Mouse (Mus musculus) hindbrain, embryonic 15.5 days (tissue): ENCODE measurements at regions not wholly inside any gene's neighbourhood (a gene's known extent, or its start where the extent isn't known, plus 50 kb on each side); places are given as distances from the start of the nearest gene placed in this dataset.

Source experiments
- ATAC-seq: fragments of 200-750 bp; cut with Nextera tagmentation; 2 replicates; pipeline ENCODE4 v1.8.0; 2017; ENCODE audit warnings: low read depth, moderate number of reproducible peaks, moderate TSS enrichment; ENCODE audit not compliant: low FRiP score
- H3K27ac ChIP-seq: fragments of 300-500 bp; sonication (generic); replicated peaks from 2 replicates; pipeline ENCODE4 v1.5.1; 2015; ENCODE audit warnings: mild to moderate bottlenecking, inconsistent platforms
- H3K27me3 ChIP-seq: fragments of 300-500 bp; sonication (generic); 2 replicates; pipeline ENCODE4 v1.6.1; 2015; ENCODE audit warnings: control low read depth, inconsistent platforms
- H3K36me3 ChIP-seq: fragments of 300-500 bp; sonication (generic); 2 replicates; pipeline ENCODE4 v1.6.1; 2015; ENCODE audit warnings: control low read depth, inconsistent platforms
- H3K4me1 ChIP-seq: fragments of 300-500 bp; sonication (generic); replicated peaks from 2 replicates; pipeline ENCODE4 v1.6.1; 2015; ENCODE audit warnings: control low read depth, inconsistent platforms
- H3K4me2 ChIP-seq: fragments of 300-500 bp; sonication (generic); 2 replicates; pipeline ENCODE4 v1.6.1; 2015; ENCODE audit warnings: moderate library complexity, mild to moderate bottlenecking, inconsistent platforms
- H3K4me3 ChIP-seq: fragments of 300-500 bp; sonication (generic); 2 replicates; pipeline ENCODE4 v1.5.1; 2015; ENCODE audit warnings: mild to moderate bottlenecking, inconsistent platforms
- H3K9ac ChIP-seq: fragments of 300-500 bp; sonication (generic); 2 replicates; pipeline ENCODE4 v1.6.1; 2015; ENCODE audit warnings: inconsistent platforms
- H3K9me3 ChIP-seq: fragments of 300-500 bp; sonication (generic); 2 replicates; pipeline ENCODE4 v1.6.1; 2016; ENCODE audit warnings: control low read depth, inconsistent platforms
- WGBS: fragments of 180-500 bp; shearing (Covaris S2); methylation state at CpG from one replicate; pipeline ENCODE4 v1.1.7; 2015; 5-methylcytosine and 5-hydroxymethylcytosine counted together

- Histone ChIP-seq H3K9me3 (no peaks in the 10 kb centered on the region), H3K4me3 (no peak overlapping the region), H3K27me3 (no peaks in the 10 kb centered on the region), H3K4me2 (no peak overlapping the region), H3K4me1 (no peaks in the 10 kb centered on the region), H3K9ac (no peak overlapping the region), H3K36me3 (no peaks in the 10 kb centered on the region), H3K27ac (no peak overlapping the region)
- WGBS, result 92% methylated on average over 5 of the region's 5 CpGs
- ATAC-seq, result no peak
Measured at GRCm38 (mm10) chr16:93031624-93032023, 205.7 kb upstream of the Runx1 start.

GRCm38 (mm10) chr16:93028640-93029039, 202.7 kb upstream of the Runx1 start:
- Histone ChIP-seq H3K27ac (no peak overlapping the region), H3K4me1 (no peaks in the 10 kb centered on the region), H3K27me3 (no peaks in the 10 kb centered on the region), H3K4me3 (no peak overlapping the region), H3K4me2 (no peak overlapping the region), H3K9ac (no peak overlapping the region), H3K36me3 (no peaks in the 10 kb centered on the region), H3K9me3 (no peaks in the 10 kb centered on the region)
- ATAC-seq, result no peak
- WGBS, result 86% methylated on average over 7 of the region's 7 CpGs

GRCm38 (mm10) chr16:93028016-93028415, 202.1 kb upstream of the Runx1 start:
- WGBS, result 89% methylated on average over 7 of the region's 7 CpGs
- ATAC-seq, result no peak

GRCm38 (mm10) chr16:93026094-93026648, 200.2 kb upstream of the Runx1 start:
- Histone ChIP-seq H3K4me3 (no peak overlapping the region), H3K9ac (no peak overlapping the region), H3K4me2 (no peak overlapping the region), H3K36me3 (no peaks in the 10 kb centered on the region), H3K27ac (no peak overlapping the region), H3K27me3 (no peaks in the 10 kb centered on the region), H3K9me3 (no peaks in the 10 kb centered on the region), H3K4me1 (no peaks in the 10 kb centered on the region)
- WGBS, result 60% methylated on average over 11 of the region's 11 CpGs
- no peak for ATAC-seq

More at GRCm38 (mm10) chr16:93028016-93028415, 202.1 kb upstream of the Runx1 start:
- H3K9me3 ChIP-seq, result no peaks in the 10 kb centered on the region
- no peak overlapping the region for H3K9ac ChIP-seq
- H3K27me3 ChIP-seq, result no peaks in the 10 kb centered on the region
- no peaks in the 10 kb centered on the region for H3K4me1 ChIP-seq
- H3K27ac ChIP-seq, result no peak overlapping the region
- H3K36me3 ChIP-seq, result no peaks in the 10 kb centered on the region
- H3K4me2 ChIP-seq, result no peak overlapping the region
- H3K4me3 ChIP-seq, result no peak overlapping the region

GRCm38 (mm10) chr16:93019800-93020555, 194.0 kb upstream of the Runx1 start:
- H3K4me1 ChIP-seq, result no peaks in the 10 kb centered on the region
- no peak overlapping the region for H3K4me3 ChIP-seq
- ATAC-seq, result no peak
- no peaks in the 10 kb centered on the region for H3K27me3 ChIP-seq
- H3K9me3 ChIP-seq, result no peaks in the 10 kb centered on the region
- no peak overlapping the region for H3K9ac ChIP-seq
- WGBS, result 65% methylated on average over 7 of the region's 7 CpGs
- H3K27ac ChIP-seq, result no peak overlapping the region
- no peaks in the 10 kb centered on the region for H3K36me3 ChIP-seq
- no peak overlapping the region for H3K4me2 ChIP-seq

- H3K27ac ChIP-seq, result no peak overlapping the region
- WGBS, result 62% methylated on average over 5 of the region's 5 CpGs
- H3K27me3 ChIP-seq, result no peaks in the 10 kb centered on the region
- no peak overlapping the region for H3K4me2 ChIP-seq
- ATAC-seq, result no peak
- no peak overlapping the region for H3K4me3 ChIP-seq
- H3K4me1 ChIP-seq, result no peaks in the 10 kb centered on the region
- no peaks in the 10 kb centered on the region for H3K36me3 ChIP-seq
- H3K9me3 ChIP-seq, result no peaks in the 10 kb centered on the region
- no peak overlapping the region for H3K9ac ChIP-seq
Measured at GRCm38 (mm10) chr16:93018766-93019165, 192.8 kb upstream of the Runx1 start.

GRCm38 (mm10) chr16:93017025-93017424, 191.1 kb upstream of the Runx1 start:
- no peaks in the 10 kb centered on the region for H3K4me1 ChIP-seq
- no peaks in the 10 kb centered on the region for H3K9me3 ChIP-seq
- no peak overlapping the region for H3K27ac ChIP-seq
- 91% methylated on average over 9 of the region's 9 CpGs for WGBS
- H3K9ac ChIP-seq, result no peak overlapping the region
- H3K4me2 ChIP-seq, result no peak overlapping the region
- no peaks in the 10 kb centered on the region for H3K36me3 ChIP-seq
- no peaks in the 10 kb centered on the region for H3K27me3 ChIP-seq
- H3K4me3 ChIP-seq, result no peak overlapping the region
- no peak for ATAC-seq

GRCm38 (mm10) chr16:93015636-93016035, 189.7 kb upstream of the Runx1 start:
- WGBS, result 63% methylated on average over 6 of the region's 6 CpGs

GRCm38 (mm10) chr16:93014991-93015390, 189.0 kb upstream of the Runx1 start:
- no peak for ATAC-seq
- Histone ChIP-seq H3K9ac (no peak overlapping the region), H3K4me1 (no peaks in the 10 kb centered on the region), H3K9me3 (no peaks in the 10 kb centered on the region), H3K36me3 (no peaks in the 10 kb centered on the region), H3K27me3 (no peaks in the 10 kb centered on the region), H3K27ac (no peak overlapping the region), H3K4me3 (no peak overlapping the region), H3K4me2 (no peak overlapping the region)
- 87% methylated on average over 9 of the region's 9 CpGs for WGBS

More at GRCm38 (mm10) chr16:93015636-93016035, 189.7 kb upstream of the Runx1 start:
- no peaks in the 10 kb centered on the region for H3K9me3 ChIP-seq
- no peak overlapping the region for H3K27ac ChIP-seq
- no peak for ATAC-seq
- no peaks in the 10 kb centered on the region for H3K4me1 ChIP-seq
- no peak overlapping the region for H3K9ac ChIP-seq
- no peak overlapping the region for H3K4me2 ChIP-seq
- H3K27me3 ChIP-seq, result no peaks in the 10 kb centered on the region
- H3K4me3 ChIP-seq, result no peak overlapping the region
- no peaks in the 10 kb centered on the region for H3K36me3 ChIP-seq

GRCm38 (mm10) chr16:93013881-93014280, 187.9 kb upstream of the Runx1 start:
- H3K4me3 ChIP-seq, result no peak overlapping the region
- H3K27me3 ChIP-seq, result no peaks in the 10 kb centered on the region
- H3K4me1 ChIP-seq, result no peaks in the 10 kb centered on the region
- WGBS, result 54% methylated on average over 8 of the region's 8 CpGs
- ATAC-seq, result no peak
- no peak overlapping the region for H3K27ac ChIP-seq
- no peak overlapping the region for H3K4me2 ChIP-seq
- no peak overlapping the region for H3K9ac ChIP-seq
- no peaks in the 10 kb centered on the region for H3K36me3 ChIP-seq
- no peaks in the 10 kb centered on the region for H3K9me3 ChIP-seq

GRCm38 (mm10) chr16:93013256-93013655, 187.3 kb upstream of the Runx1 start:
- 88% methylated on average over 7 of the region's 7 CpGs for WGBS
- Histone ChIP-seq H3K9ac (no peak overlapping the region), H3K4me2 (no peak overlapping the region), H3K27ac (no peak overlapping the region), H3K4me3 (no peak overlapping the region), H3K36me3 (no peaks in the 10 kb centered on the region), H3K4me1 (no peaks in the 10 kb centered on the region), H3K9me3 (no peaks in the 10 kb centered on the region), H3K27me3 (no peaks in the 10 kb centered on the region)
- ATAC-seq, result no peak

- Histone ChIP-seq H3K4me1 (peaks cover 4% of the 10 kb centered on the region), H3K4me2 (no peak overlapping the region), H3K4me3 (no peak overlapping the region), H3K27ac (no peak overlapping the region), H3K9me3 (no peaks in the 10 kb centered on the region), H3K36me3 (no peaks in the 10 kb centered on the region), H3K27me3 (peaks cover 5% of the 10 kb centered on the region; the same call in 1 of the 2 replicates), H3K9ac (no peak overlapping the region)
- no peak for ATAC-seq
- WGBS, result 90% methylated on average over 1 of the region's 1 CpGs
Measured at GRCm38 (mm10) chr16:93011474-93011873, 185.5 kb upstream of the Runx1 start.
